Mouse (Mus musculus) heart, postnatal 0 days (tissue): ENCODE results near the gene Hes7.

Source experiments
- CTCF ChIP-seq: IDR thresholded peaks from 2 replicates; pipeline ENCODE4 v1.5.1; 2016; ENCODE audit warnings: antibody characterized with exemption, control low read depth, low read depth
- EP300 ChIP-seq: IDR thresholded peaks from 2 replicates; pipeline ENCODE4 v1.6.1; 2016; ENCODE audit warnings: antibody characterized with exemption, low read depth

DNA sequence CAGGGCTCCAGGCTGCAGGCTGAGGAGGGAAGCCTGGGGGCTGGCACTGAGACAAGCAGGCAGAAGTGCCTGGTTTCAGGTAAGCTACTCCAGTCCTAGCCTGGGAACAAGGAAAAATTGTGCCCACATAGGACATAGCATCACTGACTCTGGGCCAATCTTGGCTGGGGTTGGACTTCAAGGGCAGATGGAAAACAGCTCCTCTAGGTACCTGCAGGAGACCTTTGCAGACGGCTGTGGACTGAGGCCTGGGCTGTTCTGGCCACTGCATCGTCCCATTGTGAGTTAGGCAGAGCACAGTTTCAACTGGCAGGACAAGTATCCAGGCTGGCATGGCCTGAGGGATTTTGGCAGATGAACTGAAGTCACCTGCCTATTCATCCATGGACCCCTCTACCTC, 14.4 kb upstream of the Hes7 start:
- TF ChIP-seq CTCF, result no peak
- TF ChIP-seq EP300, result no peak
